Mouse (Mus musculus): ENCODE measurements around the gene Foxi1. TPM values are rescaled to one million over a fixed set of nuclear protein-coding genes. Genes with fewer than 3 reads are reported as not detected.
"Not testable (repeated sequence)": the region's sequence is repeated elsewhere in the genome, so short reads cannot be mapped to it uniquely, and the experiment has no call there.

Gene Foxi1
- total and polyA plus RNA-seq, 2 experiments from 2014 or later, result not detected

- peak; percentile 59 for TF ChIP-seq CTCF (IDR thresholded peaks at IDR 0.05; ENCODE audit: low read depth)
- H3K9me3 ChIP-seq (ENCODE audit: low read length), result no peaks in the 10 kb centered on the region
- peak; percentile 29 for DNase-seq (ENCODE audit: low spot score)
- no peak overlapping the region for H3K4me2 ChIP-seq (ENCODE audit: low read depth, low read length)
- H3K4me1 ChIP-seq (ENCODE audit: insufficient read depth, low read length), result no peaks in the 10 kb centered on the region
- ATAC-seq, result no peak
- H3K4me3 ChIP-seq (ENCODE audit: low read length), result no peak overlapping the region
- WGBS, result 56% methylated on average over 1 of the region's 1 CpGs
- no peak overlapping the region for H3K9ac ChIP-seq (replicated peaks; ENCODE audit: low read length)
- no peak overlapping the region for H3K27ac ChIP-seq
- H3K36me3 ChIP-seq (ENCODE audit: insufficient read depth, low read length), result no peaks in the 10 kb centered on the region
- H3K27me3 ChIP-seq (ENCODE audit: insufficient read depth, low read length), result no peaks in the 10 kb centered on the region
Observed at GRCm38 (mm10) chr11:34227180-34227579, 19.3 kb upstream of the Foxi1 start.

DNA sequence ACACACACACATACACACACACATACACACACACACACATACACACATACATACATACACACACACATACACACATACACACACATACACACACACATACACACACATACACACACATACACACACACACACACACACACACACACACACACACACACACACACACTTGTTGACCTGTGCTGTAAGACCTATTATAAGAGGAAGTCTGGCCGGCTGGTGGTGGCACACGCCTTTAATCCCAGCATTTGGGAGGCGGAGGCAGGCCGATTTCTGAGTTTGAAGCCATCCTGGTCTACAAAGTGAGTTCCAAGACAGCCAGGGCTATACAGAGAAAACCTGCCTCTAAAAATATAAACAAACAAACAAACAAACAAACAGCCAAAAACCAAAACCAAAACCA, 12.7 kb upstream of the Foxi1 start:
- WGBS, result 92% methylated on average over 4 of the region's 4 CpGs
- not testable (repeated sequence) for H3K27ac ChIP-seq; H3K9me3 ChIP-seq (ENCODE audit: low read length); H3K9ac ChIP-seq (replicated peaks; ENCODE audit: low read length); H3K27me3 ChIP-seq (ENCODE audit: insufficient read depth, low read length); H3K4me1 ChIP-seq (ENCODE audit: insufficient read depth, low read length); H3K4me2 ChIP-seq (ENCODE audit: low read depth, low read length); ATAC-seq; DNase-seq (ENCODE audit: low spot score); H3K4me3 ChIP-seq (ENCODE audit: low read length); H3K36me3 ChIP-seq (ENCODE audit: insufficient read depth, low read length)

- DNase-seq (ENCODE audit: low spot score), result peak; percentile 89
- Histone ChIP-seq H3K36me3 (ENCODE audit: insufficient read depth, low read length) (no peaks in the 10 kb centered on the region), H3K4me3 (ENCODE audit: low read length) (no peak overlapping the region), H3K27me3 (ENCODE audit: insufficient read depth, low read length) (no peaks in the 10 kb centered on the region), H3K4me1 (ENCODE audit: insufficient read depth, low read length) (no peaks in the 10 kb centered on the region), H3K9me3 (ENCODE audit: low read length) (no peaks in the 10 kb centered on the region), H3K9ac (replicated peaks; ENCODE audit: low read length) (no peak overlapping the region), H3K4me2 (ENCODE audit: low read depth, low read length) (no peak overlapping the region), H3K27ac (no peak overlapping the region)
- peak; percentile 75 for TF ChIP-seq CTCF (IDR thresholded peaks at IDR 0.05; ENCODE audit: low read depth)
- 16% methylated on average over 5 of the region's 5 CpGs for WGBS
- ATAC-seq, result peak; percentile 56
Observed at GRCm38 (mm10) chr11:34212853-34213252, 5.0 kb upstream of the Foxi1 start.

GRCm38 (mm10) chr11:34202769-34203168, 5.1 kb downstream of the Foxi1 start:
- Histone ChIP-seq H3K4me3 (ENCODE audit: low read length) (no peak overlapping the region), H3K27ac (no peak overlapping the region), H3K9ac (replicated peaks; ENCODE audit: low read length) (no peak overlapping the region), H3K27me3 (ENCODE audit: insufficient read depth, low read length) (no peaks in the 10 kb centered on the region), H3K9me3 (ENCODE audit: low read length) (no peaks in the 10 kb centered on the region), H3K4me1 (ENCODE audit: insufficient read depth, low read length) (no peaks in the 10 kb centered on the region), H3K36me3 (ENCODE audit: insufficient read depth, low read length) (no peaks in the 10 kb centered on the region), H3K4me2 (ENCODE audit: low read depth, low read length) (no peak overlapping the region)
- no peak for ATAC-seq
- 67% methylated on average over 1 of the region's 1 CpGs for WGBS
- no peak for TF ChIP-seq CTCF (IDR thresholded peaks at IDR 0.05; ENCODE audit: low read depth)
- DNase-seq (ENCODE audit: low spot score), result no peak

DNA sequence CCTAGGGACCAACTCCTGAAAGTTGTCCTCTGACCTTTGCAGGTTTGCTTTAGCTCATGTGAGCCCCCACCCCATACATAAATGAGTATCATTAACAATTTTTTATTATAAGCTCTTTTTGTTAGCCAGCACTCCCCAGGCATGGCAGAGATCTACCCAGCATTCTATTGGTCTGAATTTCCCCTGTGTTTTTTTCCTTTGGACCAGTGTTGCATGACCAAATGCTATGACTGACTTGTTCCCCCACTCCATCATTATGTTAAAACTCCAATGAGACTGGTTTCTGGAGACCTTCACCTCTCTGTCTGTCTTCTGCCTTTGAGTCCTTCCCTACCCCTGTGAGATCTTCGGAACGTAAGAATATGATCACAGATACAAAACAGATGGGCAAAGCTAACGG, 12.7 kb downstream of the Foxi1 start:
- TF ChIP-seq CTCF (IDR thresholded peaks at IDR 0.05; ENCODE audit: low read depth), result no peak
- Histone ChIP-seq H3K4me3 (ENCODE audit: low read length) (no peak overlapping the region), H3K9ac (replicated peaks; ENCODE audit: low read length) (no peak overlapping the region), H3K27me3 (ENCODE audit: insufficient read depth, low read length) (no peaks in the 10 kb centered on the region), H3K36me3 (ENCODE audit: insufficient read depth, low read length) (no peaks in the 10 kb centered on the region), H3K4me2 (ENCODE audit: low read depth, low read length) (no peak overlapping the region), H3K27ac (no peak overlapping the region), H3K9me3 (ENCODE audit: low read length) (no peaks in the 10 kb centered on the region), H3K4me1 (ENCODE audit: insufficient read depth, low read length) (no peaks in the 10 kb centered on the region)
- ATAC-seq (no peak), DNase-seq (ENCODE audit: low spot score) (no peak)
- WGBS, result 90% methylated on average over 3 of the region's 3 CpGs

DNA sequence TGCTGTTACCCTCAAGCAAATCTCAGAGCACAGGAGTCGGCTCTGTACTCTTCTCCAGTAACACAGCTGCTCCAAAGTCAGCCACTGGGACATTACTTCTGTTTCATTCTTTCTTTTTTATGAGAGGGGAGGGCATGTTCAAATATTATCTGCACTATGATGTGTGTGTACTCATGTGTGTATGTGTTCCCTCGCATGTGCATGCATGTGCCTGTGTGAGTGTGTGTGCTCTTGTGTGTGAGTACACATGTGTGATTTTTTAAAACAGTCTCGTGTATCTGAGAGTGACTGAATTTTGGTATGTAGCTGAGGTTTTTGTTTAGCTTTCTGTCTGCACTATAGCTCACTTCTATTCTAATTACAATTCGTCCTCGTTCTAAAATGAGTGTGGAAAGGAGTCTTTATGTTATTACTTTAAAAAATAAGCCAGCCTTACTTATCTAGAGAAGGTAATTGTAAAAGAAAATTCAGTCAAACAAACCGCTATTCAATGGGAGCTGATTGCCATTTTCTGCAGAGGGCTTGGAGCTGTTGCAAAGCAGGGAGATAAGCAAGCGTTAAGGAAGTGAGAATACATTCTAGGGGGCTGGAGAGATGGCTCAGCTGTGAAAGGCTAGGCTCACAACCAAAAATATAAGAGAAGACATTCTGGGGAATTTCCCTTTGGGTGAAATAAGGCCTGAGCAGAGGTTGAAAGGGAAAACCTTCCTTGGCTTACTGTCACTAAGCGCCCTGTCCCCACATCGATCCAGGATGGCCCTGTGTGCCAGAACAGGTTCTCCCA, 13.5 kb downstream of the Foxi1 start:
- Histone ChIP-seq H3K4me3 (ENCODE audit: low read length) (no peak overlapping the region), H3K27ac (no peak overlapping the region), H3K27me3 (ENCODE audit: insufficient read depth, low read length) (no peaks in the 10 kb centered on the region), H3K36me3 (ENCODE audit: insufficient read depth, low read length) (no peaks in the 10 kb centered on the region), H3K9ac (replicated peaks; ENCODE audit: low read length) (no peak overlapping the region), H3K4me1 (ENCODE audit: insufficient read depth, low read length) (no peaks in the 10 kb centered on the region), H3K9me3 (ENCODE audit: low read length) (no peaks in the 10 kb centered on the region), H3K4me2 (ENCODE audit: low read depth, low read length) (no peak overlapping the region)
- 70% methylated on average over 9 of the region's 9 CpGs for WGBS
- DNase-seq (ENCODE audit: low spot score) (no peak), ATAC-seq (no peak)
- TF ChIP-seq CTCF (IDR thresholded peaks at IDR 0.05; ENCODE audit: low read depth), result no peak

DNA sequence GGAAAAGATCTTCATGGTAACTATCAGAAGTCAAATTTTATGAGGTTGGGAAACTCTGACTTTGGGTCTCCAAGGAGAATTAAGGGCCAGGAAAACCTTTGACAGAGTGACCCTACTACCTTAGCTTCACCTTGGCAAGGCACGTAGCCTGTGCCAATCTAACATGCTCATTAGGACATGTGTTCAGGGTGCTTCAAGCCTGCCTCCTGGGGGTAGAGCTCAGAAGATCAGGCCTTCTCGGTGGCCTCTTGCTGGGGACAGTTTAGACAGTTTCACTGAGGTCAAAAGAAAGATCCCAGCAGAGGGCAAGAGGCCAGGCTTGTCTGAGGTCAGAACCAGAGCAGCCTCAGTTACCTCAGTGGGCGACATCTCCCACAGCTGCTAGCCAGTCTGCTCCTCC, 14.2 kb downstream of the Foxi1 start:
- no peak overlapping the region for H3K4me3 ChIP-seq (ENCODE audit: low read length)
- H3K9ac ChIP-seq (replicated peaks; ENCODE audit: low read length), result no peak overlapping the region
- H3K27me3 ChIP-seq (ENCODE audit: insufficient read depth, low read length), result no peaks in the 10 kb centered on the region
- no peak overlapping the region for H3K4me2 ChIP-seq (ENCODE audit: low read depth, low read length)
- no peaks in the 10 kb centered on the region for H3K36me3 ChIP-seq (ENCODE audit: insufficient read depth, low read length)
- H3K27ac ChIP-seq, result no peak overlapping the region
- WGBS, result 58% methylated on average over 3 of the region's 3 CpGs
- DNase-seq (ENCODE audit: low spot score) (no peak), ATAC-seq (no peak)
- H3K9me3 ChIP-seq (ENCODE audit: low read length), result no peaks in the 10 kb centered on the region
- H3K4me1 ChIP-seq (ENCODE audit: insufficient read depth, low read length), result no peaks in the 10 kb centered on the region
- no peak for TF ChIP-seq CTCF (IDR thresholded peaks at IDR 0.05; ENCODE audit: low read depth)
